Mouse (Mus musculus) kidney, adult 2 months (tissue): ENCODE measurements around the gene Acsbg1.

Experiments used
- CTCF ChIP-seq: fragments of 200-500 bp; conservative IDR thresholded peaks from 2 replicates; pipeline ENCODE4 v1.5.1; 2011; ENCODE audit warnings: low read depth, mild to moderate bottlenecking, control low read depth, low read length, moderate library complexity, mixed read lengths; ENCODE audit not compliant: insufficient read depth, insufficient read length
- POLR2A ChIP-seq: fragments of 200-500 bp; IDR thresholded peaks from one replicate; pipeline ENCODE4 v1.6.1; 2011; ENCODE audit warnings: low read depth, low read length, control low read depth

- TF ChIP-seq CTCF (no peak), POLR2A (no peak)
These were observed 4.4 kb upstream of the Acsbg1 start for GRCm38 (mm10) chr9:54666116-54666515.
